Mouse (Mus musculus): ENCODE measurements around the gene Pak1. TPM values are rescaled to one million over a fixed set of nuclear protein-coding genes. Genes with fewer than 3 reads are reported as not detected.
"Not testable (repeated sequence)": the region's sequence is repeated elsewhere in the genome, so short reads cannot be mapped to it uniquely, and the experiment has no call there.

Gene Pak1
- polyA plus RNA-seq, 1 experiment from 2014 or later = 28.8 TPM

GRCm38 (mm10) chr7:97842332-97842731 is 54.0 kb downstream of the Pak1 start:
- 64% methylated on average over 2 of the region's 2 CpGs for WGBS
- Histone ChIP-seq H3K4me3 (ENCODE audit: low read depth, low read length) (no peak overlapping the region), H3K9ac (ENCODE audit: low read depth, low read length) (0 out of 2 replicates have a peak overlapping the region, but pooled peaks have one; percentile 42), H3K27me3 (replicated peaks; ENCODE audit: control insufficient read depth, insufficient read depth, low read length) (no peaks in the 10 kb centered on the region), H3K4me1 (replicated peaks; ENCODE audit: control insufficient read depth, insufficient read depth, low read length) (peaks cover 5% of the 10 kb centered on the region; the same call in 1 of the 2 replicates), H3K36me3 (ENCODE audit: control insufficient read depth, insufficient read depth) (no peaks in the 10 kb centered on the region), H3K4me2 (replicated peaks; ENCODE audit: low read depth) (peak overlapping the region; percentile 69), H3K27ac (ENCODE audit: low read depth, low read length) (no peak overlapping the region), H3K9me3 (ENCODE audit: control insufficient read depth) (no peaks in the 10 kb centered on the region)
- no peak for TF ChIP-seq CTCF (IDR thresholded peaks at IDR 0.05; ENCODE audit: low read depth)
- ATAC-seq = no peak

DNA sequence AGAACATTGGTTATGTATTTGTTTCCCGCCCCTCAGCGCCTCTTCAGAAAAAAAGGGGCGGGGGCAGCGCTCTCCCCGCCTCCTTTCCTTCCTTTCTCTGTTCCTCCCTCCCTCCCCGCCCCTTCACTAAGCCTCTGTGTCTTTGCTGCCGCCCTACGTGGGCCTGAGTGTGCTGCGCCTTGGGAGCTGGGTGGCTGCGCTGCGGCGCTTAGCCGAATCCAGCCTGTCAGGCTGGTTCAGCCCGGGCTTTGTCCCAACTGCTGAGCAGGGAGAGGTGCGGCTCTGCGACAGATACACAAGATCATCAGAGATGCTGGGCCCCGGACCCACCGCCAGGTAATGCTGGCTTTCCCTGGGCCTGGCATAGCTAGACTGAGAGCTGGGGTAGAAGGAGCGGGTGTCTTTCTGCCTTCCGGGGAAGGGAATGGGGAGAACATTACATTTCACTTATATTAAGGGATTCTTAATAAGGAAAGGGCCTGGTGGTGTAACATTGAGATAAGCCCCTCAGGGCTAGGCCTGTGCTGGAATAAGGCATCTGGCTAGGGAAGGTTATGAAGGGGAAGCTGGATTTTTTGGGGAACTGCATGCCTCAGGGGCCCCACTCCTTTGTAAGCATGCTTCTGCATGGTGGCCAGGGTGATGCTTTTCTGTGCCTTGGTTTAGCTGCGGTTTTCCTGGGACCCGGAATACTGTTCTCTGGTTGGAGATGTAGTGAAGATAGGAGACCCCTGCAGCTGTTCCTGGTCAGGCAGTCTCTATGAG is 54.6 kb downstream of the Pak1 start:
- no peak overlapping the region for H3K27ac ChIP-seq (ENCODE audit: low read depth, low read length)
- H3K4me1 ChIP-seq (replicated peaks; ENCODE audit: control insufficient read depth, insufficient read depth, low read length) = peaks cover 5% of the 10 kb centered on the region; the same call in 1 of the 2 replicates
- H3K9me3 ChIP-seq (ENCODE audit: control insufficient read depth) = no peaks in the 10 kb centered on the region
- peak; percentile 78 for ATAC-seq
- WGBS = 8% methylated on average over 22 of the region's 22 CpGs
- H3K36me3 ChIP-seq (ENCODE audit: control insufficient read depth, insufficient read depth) = no peaks in the 10 kb centered on the region
- peak; percentile 74 for TF ChIP-seq CTCF (IDR thresholded peaks at IDR 0.05; ENCODE audit: low read depth)
- H3K9ac ChIP-seq (ENCODE audit: low read depth, low read length) = peak overlapping the region; percentile 42
- H3K4me3 ChIP-seq (ENCODE audit: low read depth, low read length) = peak overlapping the region; percentile 36
- peak overlapping the region; percentile 69 for H3K4me2 ChIP-seq (replicated peaks; ENCODE audit: low read depth)
- H3K27me3 ChIP-seq (replicated peaks; ENCODE audit: control insufficient read depth, insufficient read depth, low read length) = no peaks in the 10 kb centered on the region

DNA sequence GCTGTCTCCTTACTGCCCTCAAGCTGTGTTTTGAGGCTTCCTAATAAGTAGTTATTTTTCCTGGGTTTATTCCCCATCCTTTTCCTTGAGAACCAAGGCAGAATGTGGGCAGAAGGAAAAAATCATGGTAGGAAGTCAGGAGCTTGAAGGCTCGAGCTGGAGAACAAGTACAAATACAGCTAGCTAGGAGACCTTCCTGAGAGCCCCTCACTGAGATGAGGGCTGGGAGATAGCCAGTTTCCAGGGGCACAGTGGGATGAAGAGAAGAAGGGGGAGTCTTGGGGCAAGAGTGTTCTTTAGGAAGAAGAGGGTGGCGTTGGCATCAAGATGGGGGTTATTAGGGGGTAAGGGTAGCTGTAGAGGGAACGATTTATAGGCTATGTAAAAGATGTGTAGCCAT is 56.1 kb downstream of the Pak1 start:
- no peak for ATAC-seq
- H3K4me3 ChIP-seq (ENCODE audit: low read depth, low read length) = no peak overlapping the region
- no peaks in the 10 kb centered on the region for H3K9me3 ChIP-seq (ENCODE audit: control insufficient read depth)
- WGBS = 77% methylated on average over 3 of the region's 3 CpGs
- H3K27me3 ChIP-seq (replicated peaks; ENCODE audit: control insufficient read depth, insufficient read depth, low read length) = no peaks in the 10 kb centered on the region
- H3K4me2 ChIP-seq (replicated peaks; ENCODE audit: low read depth) = no peak overlapping the region
- peaks cover 5% of the 10 kb centered on the region; the same call in 1 of the 2 replicates for H3K4me1 ChIP-seq (replicated peaks; ENCODE audit: control insufficient read depth, insufficient read depth, low read length)
- H3K27ac ChIP-seq (ENCODE audit: low read depth, low read length) = no peak overlapping the region
- H3K36me3 ChIP-seq (ENCODE audit: control insufficient read depth, insufficient read depth) = no peaks in the 10 kb centered on the region
- TF ChIP-seq CTCF (IDR thresholded peaks at IDR 0.05; ENCODE audit: low read depth) = no peak
- H3K9ac ChIP-seq (ENCODE audit: low read depth, low read length) = no peak overlapping the region

GRCm38 (mm10) chr7:97845546-97845945 is 57.2 kb downstream of the Pak1 start:
- WGBS = 26% methylated on average over 2 of the region's 2 CpGs
- Histone ChIP-seq H3K9ac (ENCODE audit: low read depth, low read length) (no peak overlapping the region), H3K4me3 (ENCODE audit: low read depth, low read length) (no peak overlapping the region), H3K4me2 (replicated peaks; ENCODE audit: low read depth) (no peak overlapping the region), H3K36me3 (ENCODE audit: control insufficient read depth, insufficient read depth) (no peaks in the 10 kb centered on the region), H3K9me3 (ENCODE audit: control insufficient read depth) (no peaks in the 10 kb centered on the region), H3K27me3 (replicated peaks; ENCODE audit: control insufficient read depth, insufficient read depth, low read length) (no peaks in the 10 kb centered on the region), H3K4me1 (replicated peaks; ENCODE audit: control insufficient read depth, insufficient read depth, low read length) (peaks cover 5% of the 10 kb centered on the region; the same call in 1 of the 2 replicates), H3K27ac (ENCODE audit: low read depth, low read length) (no peak overlapping the region)
- peak; percentile 58 for ATAC-seq
- no peak for TF ChIP-seq CTCF (IDR thresholded peaks at IDR 0.05; ENCODE audit: low read depth)

DNA sequence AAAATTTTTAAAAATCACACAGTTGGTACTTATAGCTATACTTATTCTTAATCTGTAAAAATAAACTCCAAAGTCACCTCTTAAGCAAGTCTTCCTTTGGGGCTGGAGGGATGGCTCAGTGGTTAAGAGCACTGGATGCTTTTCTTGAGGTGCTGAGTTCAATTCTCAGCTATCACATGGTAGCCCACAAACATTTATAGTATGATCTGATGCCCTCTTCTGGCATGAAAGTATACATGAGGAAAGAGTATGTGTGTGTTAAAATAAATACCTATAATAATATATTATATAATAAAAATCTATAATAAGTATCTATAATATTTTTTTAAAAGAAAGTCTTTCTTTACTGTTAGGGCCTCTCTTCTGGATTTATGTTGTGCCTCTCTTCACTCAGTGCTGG is 58.2 kb downstream of the Pak1 start:
- Histone ChIP-seq H3K36me3 (ENCODE audit: control insufficient read depth, insufficient read depth) (no peaks in the 10 kb centered on the region), H3K4me1 (replicated peaks; ENCODE audit: control insufficient read depth, insufficient read depth, low read length) (peaks cover 5% of the 10 kb centered on the region; the same call in 1 of the 2 replicates), H3K9me3 (ENCODE audit: control insufficient read depth) (no peaks in the 10 kb centered on the region), H3K9ac (ENCODE audit: low read depth, low read length) (no peak overlapping the region), H3K27me3 (replicated peaks; ENCODE audit: control insufficient read depth, insufficient read depth, low read length) (no peaks in the 10 kb centered on the region), H3K4me3 (ENCODE audit: low read depth, low read length) (no peak overlapping the region), H3K4me2 (replicated peaks; ENCODE audit: low read depth) (no peak overlapping the region), H3K27ac (ENCODE audit: low read depth, low read length) (no peak overlapping the region)
- ATAC-seq = no peak
- no peak for TF ChIP-seq CTCF (IDR thresholded peaks at IDR 0.05; ENCODE audit: low read depth)

DNA sequence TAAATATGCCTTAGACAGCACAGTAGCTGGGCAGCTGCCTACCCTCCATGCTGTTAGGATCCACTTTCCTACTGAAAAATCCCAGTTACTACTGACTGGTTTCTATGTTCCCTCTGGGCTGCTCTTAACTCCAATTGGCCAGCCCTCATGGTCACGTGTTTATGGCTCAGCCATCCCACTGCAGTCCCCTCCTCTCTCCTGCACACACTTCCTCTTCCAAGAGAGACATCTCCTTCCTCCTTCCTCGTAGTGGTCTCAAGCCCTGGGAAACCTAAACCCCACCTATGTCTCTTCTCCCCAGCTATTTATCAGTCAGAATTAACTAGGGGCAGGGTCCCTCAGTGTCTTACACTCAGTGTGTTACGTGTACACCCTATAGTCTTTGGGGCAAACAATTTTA is 61.2 kb downstream of the Pak1 start:
- H3K4me3 ChIP-seq (ENCODE audit: low read depth, low read length); H3K36me3 ChIP-seq (ENCODE audit: control insufficient read depth, insufficient read depth); H3K27ac ChIP-seq (ENCODE audit: low read depth, low read length); H3K9me3 ChIP-seq (ENCODE audit: control insufficient read depth); H3K4me2 ChIP-seq (replicated peaks; ENCODE audit: low read depth); ATAC-seq; H3K27me3 ChIP-seq (replicated peaks; ENCODE audit: control insufficient read depth, insufficient read depth, low read length); H3K9ac ChIP-seq (ENCODE audit: low read depth, low read length); H3K4me1 ChIP-seq (replicated peaks; ENCODE audit: control insufficient read depth, insufficient read depth, low read length): not testable (repeated sequence)
- 71% methylated on average over 3 of the region's 3 CpGs for WGBS
